Mouse (Mus musculus): ENCODE results near the gene Zdhhc19. TPM values are rescaled to one million over a fixed set of nuclear protein-coding genes. Genes with fewer than 3 reads are reported as not detected.
A peak's percentile ranks its signal among the peaks of the same experiment; 100 is the strongest.

Zdhhc19 gene
- polyA plus RNA-seq, 1 experiment, result not detected

- WGBS, result 9% methylated on average over 8 of the region's 8 CpGs
- TF ChIP-seq POLR2A (IDR thresholded peaks at IDR 0.05; ENCODE audit: borderline replicate concordance, insufficient read depth, low read length) (no peak), CTCF (IDR thresholded peaks at IDR 0.05; ENCODE audit: borderline replicate concordance, insufficient read depth, low read depth, low read length) (no peak)
- H3K4me3 ChIP-seq (replicated peaks; ENCODE audit: insufficient read depth, low read depth, low read length), result peak overlapping the region; percentile 53
- peak overlapping the region; percentile 15; the same call in 1 of the 2 replicates for H3K27ac ChIP-seq (ENCODE audit: insufficient read depth, low read length)
- no peaks in the 10 kb centered on the region for H3K27me3 ChIP-seq (ENCODE audit: control insufficient read depth, insufficient read depth, low read length)
- no peak for DNase-seq
- H3K4me1 ChIP-seq (ENCODE audit: control insufficient read depth, insufficient read depth, low read length), result no peaks in the 10 kb centered on the region
These were observed 112.3 kb downstream of the Zdhhc19 start for GRCm38 (mm10) chr16:32608344-32608711.

- peak within 1 kb of the TSS; percentile 53 for H3K4me3 ChIP-seq (replicated peaks; ENCODE audit: insufficient read depth, low read depth, low read length)
- under 1% methylated on average over 73 of the region's 73 CpGs for WGBS
- H3K27me3 ChIP-seq (ENCODE audit: control insufficient read depth, insufficient read depth, low read length), result no peaks in the 10 kb centered on the region
- DNase-seq, result peak; percentile 98 to 99
- TF ChIP-seq CTCF (IDR thresholded peaks at IDR 0.05; ENCODE audit: borderline replicate concordance, insufficient read depth, low read depth, low read length) (no peak), POLR2A (IDR thresholded peaks at IDR 0.05; ENCODE audit: borderline replicate concordance, insufficient read depth, low read length) (peak; percentile 96)
- peak within 1 kb of the TSS; percentile 15; the same call in 1 of the 2 replicates for H3K27ac ChIP-seq (ENCODE audit: insufficient read depth, low read length)
- no peaks in the 10 kb centered on the region for H3K4me1 ChIP-seq (ENCODE audit: control insufficient read depth, insufficient read depth, low read length)
These were observed 112.8 kb downstream of the Zdhhc19 start, which contains the start of gene Tfrc for GRCm38 (mm10) chr16:32608712-32609400. Gene Tfrc (plus strand): TSS chr16:32608920.

- Histone ChIP-seq H3K4me1 (ENCODE audit: control insufficient read depth, insufficient read depth, low read length) (no peaks in the 10 kb centered on the region), H3K27me3 (ENCODE audit: control insufficient read depth, insufficient read depth, low read length) (no peaks in the 10 kb centered on the region), H3K4me3 (replicated peaks; ENCODE audit: insufficient read depth, low read depth, low read length) (peak overlapping the region; percentile 53), H3K27ac (ENCODE audit: insufficient read depth, low read length) (peak overlapping the region; percentile 6; the same call in 1 of the 2 replicates)
- no peak for DNase-seq
- WGBS, result 1% methylated on average over 14 of the region's 14 CpGs
- TF ChIP-seq POLR2A (IDR thresholded peaks at IDR 0.05; ENCODE audit: borderline replicate concordance, insufficient read depth, low read length), result no peak
- no peak for TF ChIP-seq CTCF (IDR thresholded peaks at IDR 0.05; ENCODE audit: borderline replicate concordance, insufficient read depth, low read depth, low read length)
These were observed 113.3 kb downstream of the Zdhhc19 start for GRCm38 (mm10) chr16:32609401-32609779.

GRCm38 (mm10) chr16:32610460-32611255 is 114.6 kb downstream of the Zdhhc19 start:
- Histone ChIP-seq H3K4me1 (ENCODE audit: control insufficient read depth, insufficient read depth, low read length) (no peaks in the 10 kb centered on the region), H3K27me3 (ENCODE audit: control insufficient read depth, insufficient read depth, low read length) (no peaks in the 10 kb centered on the region), H3K4me3 (replicated peaks; ENCODE audit: insufficient read depth, low read depth, low read length) (no peak overlapping the region), H3K27ac (ENCODE audit: insufficient read depth, low read length) (no peak overlapping the region)
- WGBS, result 77% methylated on average over 5 of the region's 5 CpGs
- TF ChIP-seq CTCF (IDR thresholded peaks at IDR 0.05; ENCODE audit: borderline replicate concordance, insufficient read depth, low read depth, low read length) (no peak), POLR2A (IDR thresholded peaks at IDR 0.05; ENCODE audit: borderline replicate concordance, insufficient read depth, low read length) (no peak)
- DNase-seq, result peak in 1 of 2 experiments; percentile 15

Other genes starting within 250 kb of the Zdhhc19 start
- gene Fbxo45, start 249.1 kb upstream of the Zdhhc19 start, polyA plus RNA-seq (2012; rRNA removed), result 29.6 and 30.8 TPM in 2 replicates
- 10.8 and 11.1 TPM in 2 replicates for gene Wdr53, start 249.0 kb upstream of the Zdhhc19 start, polyA plus RNA-seq (2012; rRNA removed)
- gene Smco1, start 224.8 kb upstream of the Zdhhc19 start, polyA plus RNA-seq (2012; rRNA removed), result 0.11 and 0.23 TPM in 2 replicates
- 18.0 and 18.3 TPM in 2 replicates for gene Rnf168, start 218.8 kb upstream of the Zdhhc19 start, polyA plus RNA-seq (2012; rRNA removed)
- gene Ubxn7, start 164.0 kb upstream of the Zdhhc19 start, polyA plus RNA-seq (2012; rRNA removed), result 18.1 and 18.8 TPM in 2 replicates
- gene Tm4sf19, start 95.8 kb upstream of the Zdhhc19 start, polyA plus RNA-seq (2012; rRNA removed), result not detected in 2 replicates
- 24.7 and 25.2 TPM in 2 replicates for gene Tctex1d2, start 76.6 kb upstream of the Zdhhc19 start, polyA plus RNA-seq (2012; rRNA removed)
- gene Pcyt1a, start 65.3 kb upstream of the Zdhhc19 start, polyA plus RNA-seq (2012; rRNA removed), result 33.4 and 35.4 TPM in 2 replicates
- gene Slc51a, start 8.4 kb upstream of the Zdhhc19 start, polyA plus RNA-seq (2012; rRNA removed), result 0.03 and 0.05 TPM in 2 replicates
- gene Tfrc, start 112.7 kb downstream of the Zdhhc19 start, polyA plus RNA-seq (2012; rRNA removed), result 76.7 and 82.5 TPM in 2 replicates
- gene Tnk2, start 147.6 kb downstream of the Zdhhc19 start, polyA plus RNA-seq (2012; rRNA removed), result 238 and 239 TPM in 2 replicates
- 0.03 TPM in 1 of 2 replicates, not detected in the other for gene Muc4, start 239.6 kb downstream of the Zdhhc19 start, polyA plus RNA-seq (2012; rRNA removed)

Measured in cerebellum, adult 2 months (tissue).